Mouse (Mus musculus) stomach, embryonic 14.5 days (tissue): Measurements from ENCODE around the gene Prss29. TPM values are rescaled to one million over a fixed set of nuclear protein-coding genes. Genes with fewer than 3 reads are reported as not detected.

ENCODE experiments used
- ATAC-seq: fragments of 200-750 bp; cut with Nextera tagmentation; 2 replicates; pipeline ENCODE4 v1.8.0; 2017; ENCODE audit warnings: low read depth, moderate TSS enrichment; ENCODE audit not compliant: insufficient number of reproducible peaks, insufficient read depth, low FRiP score
- H3K27ac ChIP-seq: fragments of 300-500 bp; sonication (generic); 2 replicates; pipeline ENCODE4 v1.5.1; 2014; ENCODE audit warnings: mild to moderate bottlenecking, low read length, moderate library complexity, mixed read lengths
- H3K27me3 ChIP-seq: fragments of 300-500 bp; sonication (generic); 2 replicates; pipeline ENCODE4 v1.6.1; 2014; ENCODE audit warnings: low read length, control low read depth, mixed read lengths; ENCODE audit not compliant: control insufficient read depth, insufficient read depth
- H3K36me3 ChIP-seq: fragments of 300-500 bp; sonication (generic); 2 replicates; pipeline ENCODE4 v1.6.1; 2014; ENCODE audit warnings: mild to moderate bottlenecking, control low read depth, low read length, moderate library complexity, mixed read lengths; ENCODE audit not compliant: control insufficient read depth, insufficient read depth
- H3K4me1 ChIP-seq: fragments of 300-500 bp; sonication (generic); 2 replicates; pipeline ENCODE4 v1.6.1; 2014; ENCODE audit warnings: low read length, control low read depth, mixed read lengths; ENCODE audit not compliant: control insufficient read depth, insufficient read depth
- H3K4me2 ChIP-seq: fragments of 300-500 bp; sonication (generic); replicated peaks from 2 replicates; pipeline ENCODE4 v1.6.1; 2014; ENCODE audit warnings: low read depth, low read length, control low read depth
- H3K4me3 ChIP-seq: fragments of 300-500 bp; sonication (generic); 2 replicates; pipeline ENCODE4 v1.5.1; 2014; ENCODE audit warnings: low read depth, low read length, control low read depth
- H3K9ac ChIP-seq: fragments of 300-500 bp; sonication (generic); replicated peaks from 2 replicates; pipeline ENCODE4 v1.6.1; 2014; ENCODE audit warnings: low read depth, mild to moderate bottlenecking, control low read depth, low read length, moderate library complexity, mixed read lengths
- H3K9me3 ChIP-seq: fragments of 300-500 bp; sonication (generic); 2 replicates; pipeline ENCODE4 v1.6.1; 2016; ENCODE audit warnings: low read depth, low read length, control low read depth; ENCODE audit not compliant: control insufficient read depth
- WGBS: fragments of 180-500 bp; shearing (Covaris S2); extraction: QIAGEN DNeasy Blood & Tissue Kit; methylation state at CpG from one replicate; pipeline ENCODE4 v1.1.7; 2014; 5-methylcytosine and 5-hydroxymethylcytosine counted together
- polyA plus RNA-seq: library from polyadenylated mRNA; unstranded; fragments of >200 nt; fragmentation: Nextera tagmentation; extraction: Ambion mirVana; gene quantifications from 2 replicates; pipeline ENCODE4 v1.2.1, GENCODE M21; 2014

The Prss29 gene
- polyA plus RNA-seq, 1 experiment from 2014 or later = not detected

DNA sequence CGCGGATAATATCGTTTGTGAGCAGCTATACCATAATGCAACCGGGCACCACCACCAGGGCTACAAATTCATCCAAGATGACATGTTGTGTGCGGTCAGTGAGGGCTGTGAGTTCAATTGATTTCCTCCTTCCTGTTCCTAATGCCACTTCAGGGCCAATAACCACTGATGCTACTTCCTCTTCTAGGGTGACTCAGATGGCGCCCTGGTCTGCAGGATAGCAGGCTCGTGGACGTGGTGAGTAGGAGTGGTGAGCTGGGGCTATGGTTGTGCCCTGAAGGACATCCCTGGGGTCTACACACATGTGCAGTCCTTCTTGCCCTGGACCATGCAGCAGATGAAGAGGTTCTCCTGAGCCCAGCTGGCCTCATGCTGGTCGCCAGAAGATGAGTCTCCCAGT, 13.9 kb downstream of the Prss29 start:
- no peak for ATAC-seq
- no peaks in the 10 kb centered on the region for H3K4me1 ChIP-seq
- no peaks in the 10 kb centered on the region for H3K36me3 ChIP-seq
- WGBS = 75% methylated on average over 9 of the region's 9 CpGs
- no peaks in the 10 kb centered on the region for H3K27me3 ChIP-seq
- H3K4me2 ChIP-seq = no peak overlapping the region
- H3K9ac ChIP-seq = no peak overlapping the region
- H3K9me3 ChIP-seq = no peaks in the 10 kb centered on the region
- H3K4me3 ChIP-seq = no peak overlapping the region
- H3K27ac ChIP-seq = no peak overlapping the region

DNA sequence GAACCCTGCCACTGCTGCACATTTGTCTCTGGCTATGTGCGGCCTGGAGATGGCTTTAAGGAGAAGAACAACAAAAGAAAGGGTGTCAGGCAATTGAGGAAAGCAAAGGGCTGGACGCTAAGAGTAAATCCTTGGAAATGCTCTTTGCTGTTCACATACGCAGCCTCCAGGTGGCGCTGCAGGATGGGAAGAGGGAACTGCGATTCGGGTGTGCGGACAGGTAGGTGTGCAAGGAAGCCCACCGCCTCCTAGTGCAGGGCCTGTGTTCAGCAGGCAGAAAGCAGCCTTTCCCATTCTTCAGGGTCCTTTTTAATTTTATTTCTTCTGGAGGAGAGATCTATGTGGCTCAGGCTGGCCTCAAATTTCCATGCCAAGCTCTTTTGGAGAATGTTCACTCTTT, 15.5 kb downstream of the Prss29 start:
- H3K4me2 ChIP-seq = no peak overlapping the region
- H3K4me3 ChIP-seq = no peak overlapping the region
- no peaks in the 10 kb centered on the region for H3K9me3 ChIP-seq
- ATAC-seq = no peak
- H3K9ac ChIP-seq = no peak overlapping the region
- no peaks in the 10 kb centered on the region for H3K36me3 ChIP-seq
- 2% methylated on average over 8 of the region's 8 CpGs for WGBS
- no peak overlapping the region for H3K27ac ChIP-seq
- no peaks in the 10 kb centered on the region for H3K27me3 ChIP-seq
- H3K4me1 ChIP-seq = no peaks in the 10 kb centered on the region

DNA sequence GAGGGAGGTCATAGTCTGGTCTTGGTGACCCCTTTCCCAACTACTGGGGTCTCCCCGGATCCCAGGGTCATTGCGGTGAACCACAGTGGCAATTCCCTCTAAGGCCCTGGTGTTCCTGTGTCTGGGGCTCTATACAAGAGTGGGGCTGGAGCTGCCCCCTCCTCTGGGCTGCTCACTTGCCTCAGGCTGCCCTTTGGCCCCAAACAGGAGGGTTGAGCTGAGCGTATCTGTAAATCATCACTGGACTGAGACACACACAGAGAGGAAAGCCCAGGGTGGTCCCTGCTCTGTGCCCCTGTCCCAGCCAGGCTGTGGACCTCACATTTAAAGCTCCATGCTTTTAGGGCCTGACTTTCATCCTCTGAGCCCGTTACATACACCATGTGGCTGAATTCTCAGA, 19.8 kb downstream of the Prss29 start:
- no peak overlapping the region for H3K9ac ChIP-seq
- H3K4me2 ChIP-seq = no peak overlapping the region
- no peaks in the 10 kb centered on the region for H3K27me3 ChIP-seq
- ATAC-seq = no peak
- H3K4me1 ChIP-seq = no peaks in the 10 kb centered on the region
- H3K9me3 ChIP-seq = no peaks in the 10 kb centered on the region
- no peak overlapping the region for H3K27ac ChIP-seq
- WGBS = 72% methylated on average over 4 of the region's 4 CpGs
- H3K36me3 ChIP-seq = no peaks in the 10 kb centered on the region
- H3K4me3 ChIP-seq = no peak overlapping the region

DNA sequence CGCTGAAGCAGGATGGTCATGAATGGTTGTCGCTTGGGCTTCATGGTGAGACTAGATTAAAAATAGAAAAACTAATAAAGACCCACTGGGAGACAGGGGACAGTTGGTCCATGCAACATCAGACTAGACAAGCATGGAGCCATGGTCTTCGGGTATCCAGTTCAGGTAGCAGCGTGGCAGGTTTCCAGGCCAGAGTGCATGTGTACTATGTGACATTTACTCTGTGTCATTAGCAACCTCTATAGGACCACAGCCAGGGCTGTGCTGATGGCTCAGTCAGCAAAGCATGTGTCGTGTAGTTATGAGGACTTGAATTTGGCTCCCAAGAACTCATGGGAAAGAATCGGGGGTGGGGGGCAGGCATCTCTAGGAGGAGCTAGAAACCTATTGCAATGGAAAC, 21.5 kb downstream of the Prss29 start:
- Histone ChIP-seq H3K4me2 (no peak overlapping the region), H3K36me3 (no peaks in the 10 kb centered on the region), H3K4me1 (no peaks in the 10 kb centered on the region), H3K9ac (no peak overlapping the region), H3K27ac (no peak overlapping the region), H3K27me3 (no peaks in the 10 kb centered on the region), H3K9me3 (no peaks in the 10 kb centered on the region), H3K4me3 (no peak overlapping the region)
- no peak for ATAC-seq
- WGBS = 83% methylated on average over 6 of the region's 6 CpGs

DNA sequence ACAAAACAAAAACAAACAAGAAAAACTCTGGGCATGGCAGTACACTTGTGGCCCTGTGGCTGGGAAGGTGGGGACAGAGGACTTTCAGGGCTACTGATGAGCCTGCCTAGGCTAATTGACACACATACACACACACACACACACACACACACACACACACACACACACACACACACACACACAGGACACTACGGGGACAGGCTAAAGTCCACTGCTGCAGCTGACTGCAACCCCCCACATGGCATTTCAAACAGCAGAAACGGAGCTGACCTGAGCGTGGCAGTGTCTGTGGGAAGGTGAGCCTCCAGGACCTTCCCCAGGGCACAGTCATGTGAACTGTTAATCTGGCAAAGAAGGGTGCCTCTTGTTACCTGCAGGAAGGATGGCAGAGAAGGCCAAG, 23.0 kb downstream of the Prss29 start:
- WGBS = 40% methylated on average over 3 of the region's 3 CpGs
- Histone ChIP-seq H3K4me1 (no peaks in the 10 kb centered on the region), H3K36me3 (no peaks in the 10 kb centered on the region), H3K27ac (no peak overlapping the region), H3K27me3 (no peaks in the 10 kb centered on the region), H3K9me3 (no peaks in the 10 kb centered on the region), H3K4me2 (no peak overlapping the region), H3K9ac (no peak overlapping the region), H3K4me3 (no peak overlapping the region)
- no peak for ATAC-seq

DNA sequence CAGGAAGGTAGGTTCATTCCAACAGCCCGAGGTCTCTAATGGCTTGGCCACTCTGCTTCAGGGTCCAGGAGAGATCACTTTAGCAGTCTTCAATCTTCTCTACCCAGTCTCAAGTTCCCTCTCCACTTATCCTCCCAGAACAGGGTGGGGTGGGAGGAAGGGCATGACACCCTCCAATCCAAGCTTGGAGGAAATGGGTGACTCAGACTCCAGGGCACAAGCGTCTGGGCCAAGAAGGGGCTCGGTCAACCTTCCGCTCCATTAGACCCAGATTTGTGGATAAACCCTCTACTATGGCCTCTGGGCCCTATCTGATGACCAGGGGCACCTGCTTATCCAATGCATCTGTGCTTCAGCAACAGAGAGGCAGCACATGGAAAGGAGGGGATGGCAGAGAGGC, 27.0 kb downstream of the Prss29 start, which contains the start of gene Tpsab1:
Gene Tpsab1 (minus strand): TSS at position 101 of the 400 bp plus-strand sequence.
- Histone ChIP-seq H3K4me2 (no peak within 1 kb of the TSS), H3K9ac (no peak within 1 kb of the TSS), H3K27me3 (no peaks in the 10 kb centered on the region), H3K4me1 (no peaks in the 10 kb centered on the region), H3K36me3 (no peaks in the 10 kb centered on the region), H3K4me3 (no peak within 1 kb of the TSS), H3K9me3 (no peaks in the 10 kb centered on the region), H3K27ac (no peak within 1 kb of the TSS)
- 92% methylated on average over 4 of the region's 4 CpGs for WGBS
- no peak for ATAC-seq

DNA sequence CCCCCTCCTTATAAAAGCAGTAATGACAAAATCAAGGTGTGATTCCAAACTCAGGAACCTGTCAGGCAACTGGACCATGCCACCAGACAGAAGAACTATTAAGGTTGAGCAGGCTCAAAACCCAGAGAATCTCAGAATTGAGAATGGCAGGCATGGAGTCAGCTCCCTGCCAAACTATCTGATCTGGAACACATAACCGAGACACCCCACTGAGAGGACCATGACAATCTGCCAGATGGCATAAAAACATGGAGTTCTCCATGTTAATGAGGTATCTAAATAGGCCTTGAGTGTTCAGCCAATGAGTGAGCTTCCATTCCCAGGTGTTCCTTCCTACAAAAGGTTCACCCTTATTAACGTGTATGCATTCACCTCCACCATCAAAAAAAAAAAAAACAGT, 42.8 kb downstream of the Prss29 start:
- Histone ChIP-seq H3K27me3 (no peaks in the 10 kb centered on the region), H3K27ac (no peak overlapping the region), H3K36me3 (no peaks in the 10 kb centered on the region), H3K9ac (no peak overlapping the region), H3K4me3 (no peak overlapping the region), H3K4me2 (no peak overlapping the region), H3K9me3 (no peaks in the 10 kb centered on the region), H3K4me1 (no peaks in the 10 kb centered on the region)
- ATAC-seq = no peak
- WGBS = 83% methylated on average over 2 of the region's 2 CpGs

DNA sequence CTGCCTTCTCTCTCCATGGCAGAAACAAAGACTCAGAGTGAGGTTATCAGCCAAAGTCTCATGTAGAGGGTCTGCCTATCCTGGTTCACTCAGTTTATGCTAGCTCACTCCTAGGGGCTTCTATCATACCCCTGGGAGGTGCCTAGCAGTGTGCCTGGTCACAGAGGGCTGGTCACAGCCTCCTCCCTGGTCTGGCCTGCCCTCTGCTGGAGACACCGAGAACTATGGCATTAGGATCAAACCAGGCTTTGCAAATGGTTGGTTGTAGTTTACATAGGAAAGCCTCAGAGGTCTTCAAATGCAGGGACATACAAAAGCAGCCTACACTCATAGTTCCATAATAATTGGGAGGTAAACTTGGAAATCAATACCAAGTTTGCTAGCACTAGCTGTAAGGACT, 45.3 kb downstream of the Prss29 start:
- H3K9me3 ChIP-seq = no peaks in the 10 kb centered on the region
- H3K4me1 ChIP-seq = no peaks in the 10 kb centered on the region
- no peak overlapping the region for H3K4me2 ChIP-seq
- 3% methylated on average over 1 of the region's 1 CpGs for WGBS
- H3K4me3 ChIP-seq = no peak overlapping the region
- no peak overlapping the region for H3K27ac ChIP-seq
- no peaks in the 10 kb centered on the region for H3K27me3 ChIP-seq
- H3K9ac ChIP-seq = no peak overlapping the region
- no peaks in the 10 kb centered on the region for H3K36me3 ChIP-seq
- ATAC-seq = no peak

DNA sequence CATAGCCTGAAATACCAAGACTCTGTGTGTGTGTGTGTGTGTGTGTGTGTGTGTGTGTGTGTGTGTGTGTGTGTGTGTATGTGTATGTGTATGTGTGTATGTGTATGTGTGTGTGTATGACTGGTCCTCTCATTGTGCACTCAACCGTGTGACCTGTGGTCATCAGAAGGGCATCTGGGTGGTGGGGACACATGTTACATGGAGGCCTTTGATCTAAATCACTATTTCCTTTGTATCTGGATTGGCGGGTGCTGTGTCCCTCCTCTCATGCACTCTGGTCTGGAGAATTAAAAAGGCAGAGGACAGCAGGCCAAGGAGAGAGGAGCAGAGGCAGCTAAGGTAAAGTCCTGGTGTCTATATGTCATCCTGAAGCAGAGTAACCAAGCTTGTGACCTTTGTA, 47.6 kb downstream of the Prss29 start, which contains the start of gene Tpsb2:
Gene Tpsb2 (plus strand): TSS at position 301 of the 400 bp plus-strand sequence.
- Histone ChIP-seq H3K9me3 (no peaks in the 10 kb centered on the region), H3K4me2 (no peak within 1 kb of the TSS), H3K36me3 (no peaks in the 10 kb centered on the region), H3K4me1 (no peaks in the 10 kb centered on the region), H3K9ac (no peak within 1 kb of the TSS), H3K27me3 (no peaks in the 10 kb centered on the region), H3K27ac (no peak within 1 kb of the TSS), H3K4me3 (no peak within 1 kb of the TSS)
- no peak for ATAC-seq
- 61% methylated on average over 2 of the region's 2 CpGs for WGBS
